Mouse (Mus musculus): ENCODE data around the gene Scn3a.

GRCm38 (mm10) chr2:65552727-65553126 lies 14.7 kb downstream of the Scn3a start:
- no peak for TF ChIP-seq GATA1 (IDR thresholded peaks at IDR 0.05; ENCODE audit: borderline replicate concordance, low read length)
- no peak for TF ChIP-seq FLI1 (IDR thresholded peaks at IDR 0.05; ENCODE audit: low read length)

Data from megakaryocyte, embryonic 14.5 days (primary cell).